Mouse (Mus musculus) midbrain, embryonic 16.5 days (tissue): ENCODE data around the gene Ism1. TPM values are rescaled to one million over a fixed set of nuclear protein-coding genes. Genes with fewer than 3 reads are reported as not detected.

ENCODE experiments used
- ATAC-seq: fragments of 200-750 bp; cut with Nextera tagmentation; 2 replicates; pipeline ENCODE4 v1.8.0; 2017; ENCODE audit warnings: moderate TSS enrichment
- H3K27ac ChIP-seq: fragments of 300-500 bp; sonication (generic); 2 replicates; pipeline ENCODE4 v1.5.1; 2014; ENCODE audit warnings: mild to moderate bottlenecking, low read length, mixed read lengths
- H3K27me3 ChIP-seq: fragments of 300-500 bp; sonication (generic); 2 replicates; pipeline ENCODE4 v1.6.1; 2014; ENCODE audit warnings: low read depth, low read length, mixed read lengths; ENCODE audit not compliant: control insufficient read depth, insufficient read depth
- H3K36me3 ChIP-seq: fragments of 300-500 bp; sonication (generic); 2 replicates; pipeline ENCODE4 v1.6.1; 2014; ENCODE audit warnings: mild to moderate bottlenecking, low read length, moderate library complexity, mixed read lengths; ENCODE audit not compliant: control insufficient read depth, insufficient read depth
- H3K4me1 ChIP-seq: fragments of 300-500 bp; sonication (generic); 2 replicates; pipeline ENCODE4 v1.6.1; 2014; ENCODE audit warnings: mild to moderate bottlenecking, low read length, mixed read lengths; ENCODE audit not compliant: control insufficient read depth, insufficient read depth
- H3K4me2 ChIP-seq: fragments of 300-500 bp; sonication (generic); 2 replicates; pipeline ENCODE4 v1.6.1; 2014; ENCODE audit warnings: mild to moderate bottlenecking, low read length, mixed read lengths
- H3K4me3 ChIP-seq: fragments of 300-500 bp; sonication (generic); 2 replicates; pipeline ENCODE4 v1.5.1; 2014; ENCODE audit warnings: low read depth, mild to moderate bottlenecking, low read length, moderate library complexity, mixed read lengths
- H3K9ac ChIP-seq: fragments of 300-500 bp; sonication (generic); 2 replicates; pipeline ENCODE4 v1.6.1; 2014; ENCODE audit warnings: low read depth, low read length, mixed read lengths
- H3K9me3 ChIP-seq: fragments of 300-500 bp; sonication (generic); replicated peaks from 2 replicates; pipeline ENCODE4 v1.6.1; 2014; ENCODE audit warnings: mild to moderate bottlenecking, low read length, mixed read lengths; ENCODE audit not compliant: control insufficient read depth, poor library complexity, severe bottlenecking
- WGBS: fragments of 180-500 bp; shearing (Covaris S2); extraction: QIAGEN DNeasy Blood & Tissue Kit; methylation state at CpG from one replicate; pipeline ENCODE4 v1.1.7; 2014; 5-methylcytosine and 5-hydroxymethylcytosine counted together
- polyA plus RNA-seq: library from polyadenylated mRNA; unstranded; fragments of >200 nt; fragmentation: Nextera tagmentation; extraction: Ambion mirVana; gene quantifications from 2 replicates; pipeline ENCODE4 v1.2.1, GENCODE M21; 2015

Gene Ism1
- polyA plus RNA-seq, 1 experiment from 2014 or later, result 0.49 TPM

- Histone ChIP-seq H3K4me2 (no peak overlapping the region), H3K36me3 (no peaks in the 10 kb centered on the region), H3K27ac (no peak overlapping the region), H3K4me1 (peaks cover 8% of the 10 kb centered on the region), H3K27me3 (0 out of 2 replicates have a peak, but pooled peaks cover 8% of the 10 kb centered on the region), H3K4me3 (no peak overlapping the region), H3K9me3 (no peaks in the 10 kb centered on the region), H3K9ac (no peak overlapping the region)
- no peak for ATAC-seq
- WGBS, result 61% methylated on average over 2 of the region's 2 CpGs
Measured at GRCm38 (mm10) chr2:139672371-139672770, 5.6 kb upstream of the Ism1 start.

- under 1% methylated on average over 52 of the region's 52 CpGs for WGBS
- peak overlapping the region; percentile 100 for H3K4me2 ChIP-seq
- peaks cover 11% of the 10 kb centered on the region for H3K4me1 ChIP-seq
- H3K4me3 ChIP-seq, result peak overlapping the region; percentile 98
- H3K27me3 ChIP-seq, result peaks cover 14% of the 10 kb centered on the region
- H3K36me3 ChIP-seq, result no peaks in the 10 kb centered on the region
- peak; percentile 64 for ATAC-seq
- H3K9me3 ChIP-seq, result no peaks in the 10 kb centered on the region
- H3K9ac ChIP-seq, result peak overlapping the region; percentile 93
- no peak overlapping the region for H3K27ac ChIP-seq
Measured at GRCm38 (mm10) chr2:139677065-139677762, 764 bp upstream of the Ism1 start.

GRCm38 (mm10) chr2:139678275-139679140 is 530 bp downstream of the Ism1 start:
- WGBS, result under 1% methylated on average over 58 of the region's 84 CpGs
- Histone ChIP-seq H3K4me1 (peaks cover 11% of the 10 kb centered on the region), H3K9me3 (no peaks in the 10 kb centered on the region), H3K36me3 (no peaks in the 10 kb centered on the region), H3K4me3 (peak overlapping the region; percentile 98), H3K9ac (peak overlapping the region; percentile 93), H3K27me3 (peaks cover 14% of the 10 kb centered on the region), H3K4me2 (peak overlapping the region; percentile 100), H3K27ac (peak overlapping the region; percentile 73)
- peak; percentile 92 for ATAC-seq

DNA sequence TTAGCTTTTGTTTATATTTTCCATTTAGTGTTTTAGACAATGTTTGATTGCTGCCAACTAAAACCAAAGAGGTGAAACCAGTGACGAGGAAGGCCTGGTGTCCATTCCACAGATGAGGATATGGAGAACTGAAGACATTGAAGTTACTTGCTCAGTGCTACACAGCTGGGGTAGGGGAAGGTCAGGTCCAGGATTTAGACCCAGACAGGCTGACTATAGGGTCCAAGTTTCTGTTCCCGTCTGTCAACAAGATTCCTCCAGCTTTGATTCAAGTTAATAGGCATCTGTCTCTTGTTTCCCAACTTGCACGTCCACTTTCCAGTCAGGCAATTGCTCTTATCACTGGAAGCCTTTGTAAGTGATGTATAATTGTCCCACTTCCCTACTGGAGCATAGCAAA is 4.6 kb downstream of the Ism1 start:
- no peak overlapping the region for H3K4me2 ChIP-seq
- H3K9me3 ChIP-seq, result no peaks in the 10 kb centered on the region
- ATAC-seq, result no peak
- 80% methylated on average over 3 of the region's 3 CpGs for WGBS
- H3K9ac ChIP-seq, result no peak overlapping the region
- peaks cover 5% of the 10 kb centered on the region for H3K27me3 ChIP-seq
- no peak overlapping the region for H3K4me3 ChIP-seq
- H3K36me3 ChIP-seq, result no peaks in the 10 kb centered on the region
- 0 out of 2 replicates have a peak, but pooled peaks cover 2% of the 10 kb centered on the region for H3K4me1 ChIP-seq
- no peak overlapping the region for H3K27ac ChIP-seq

DNA sequence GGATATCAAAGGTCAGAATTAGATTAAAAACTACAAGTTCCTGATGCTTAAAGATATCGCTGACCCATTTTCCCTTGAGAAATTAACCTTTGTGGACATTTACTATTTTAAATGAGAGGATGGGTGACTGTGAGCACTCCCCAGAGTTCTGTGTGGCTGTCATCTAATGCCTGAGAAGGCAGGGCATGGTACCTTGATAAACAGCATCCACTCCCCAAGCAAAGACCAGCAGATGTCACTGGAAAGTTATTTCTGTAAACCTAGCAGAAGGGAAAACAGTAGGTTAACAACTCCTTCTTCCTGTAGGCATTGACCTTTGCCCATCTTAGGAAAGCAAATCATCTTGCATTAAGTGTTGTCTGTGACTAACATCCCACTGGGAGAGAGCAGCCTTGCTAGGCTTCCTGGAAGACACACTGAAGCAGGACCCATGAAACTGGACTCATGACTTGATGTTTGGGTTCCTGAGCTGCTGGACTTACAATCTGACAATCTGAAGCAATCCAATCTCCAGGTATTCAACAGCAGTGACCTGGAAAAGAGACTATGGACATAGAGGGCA is 11.5 kb downstream of the Ism1 start:
- Histone ChIP-seq H3K9me3 (no peaks in the 10 kb centered on the region), H3K27me3 (no peaks in the 10 kb centered on the region), H3K36me3 (no peaks in the 10 kb centered on the region), H3K27ac (no peak overlapping the region), H3K4me1 (no peaks in the 10 kb centered on the region), H3K4me2 (no peak overlapping the region), H3K9ac (no peak overlapping the region), H3K4me3 (no peak overlapping the region)
- ATAC-seq, result no peak
- WGBS, result 100% methylated on average over 1 of the region's 1 CpGs

DNA sequence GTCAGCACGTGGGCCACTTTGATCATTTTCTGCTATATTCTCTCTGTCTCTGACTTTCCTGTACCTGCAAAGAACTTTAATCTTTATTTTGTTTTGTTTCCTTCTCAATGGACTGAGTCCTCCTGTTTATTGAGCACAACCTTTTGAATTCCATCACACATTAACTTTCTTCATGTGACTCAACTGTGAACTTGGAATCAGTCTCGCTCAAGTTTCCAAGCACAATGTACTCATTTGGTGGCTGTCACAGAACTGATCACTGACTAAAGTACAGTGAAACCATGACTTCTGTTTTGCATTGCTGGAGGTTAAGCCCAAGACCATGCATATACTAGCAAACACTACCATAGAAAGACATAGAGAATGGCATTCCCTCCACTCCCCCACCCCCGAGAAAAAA is 15.5 kb downstream of the Ism1 start:
- Histone ChIP-seq H3K4me3 (no peak overlapping the region), H3K27me3 (no peaks in the 10 kb centered on the region), H3K4me1 (no peaks in the 10 kb centered on the region), H3K4me2 (no peak overlapping the region), H3K27ac (no peak overlapping the region), H3K36me3 (no peaks in the 10 kb centered on the region), H3K9me3 (no peaks in the 10 kb centered on the region), H3K9ac (no peak overlapping the region)
- ATAC-seq, result no peak
- 91% methylated on average over 3 of the region's 3 CpGs for WGBS

DNA sequence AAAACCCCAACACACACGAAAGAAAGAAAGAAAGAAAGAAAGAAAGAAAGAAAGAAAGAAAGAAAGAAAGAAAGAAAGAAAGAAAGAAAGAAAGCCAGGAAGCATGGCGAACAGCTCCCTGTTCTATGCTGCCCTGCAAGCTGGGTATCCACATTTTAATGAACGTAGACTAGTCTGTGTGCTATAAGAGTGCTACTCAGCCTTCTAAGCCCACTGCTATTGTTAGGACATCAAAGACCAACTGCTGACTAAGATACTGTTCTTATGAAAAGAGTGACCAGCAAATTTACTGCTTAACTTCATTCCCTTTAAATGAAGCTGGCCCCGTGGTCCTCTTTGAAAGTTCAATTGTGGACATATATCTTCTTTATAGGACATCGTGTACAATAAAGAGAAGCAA is 16.7 kb downstream of the Ism1 start:
- Histone ChIP-seq H3K4me3 (no peak overlapping the region), H3K27ac (no peak overlapping the region), H3K4me1 (no peaks in the 10 kb centered on the region), H3K9me3 (no peaks in the 10 kb centered on the region), H3K27me3 (no peaks in the 10 kb centered on the region), H3K9ac (no peak overlapping the region), H3K4me2 (no peak overlapping the region), H3K36me3 (no peaks in the 10 kb centered on the region)
- no peak for ATAC-seq
- 47% methylated on average over 5 of the region's 5 CpGs for WGBS

DNA sequence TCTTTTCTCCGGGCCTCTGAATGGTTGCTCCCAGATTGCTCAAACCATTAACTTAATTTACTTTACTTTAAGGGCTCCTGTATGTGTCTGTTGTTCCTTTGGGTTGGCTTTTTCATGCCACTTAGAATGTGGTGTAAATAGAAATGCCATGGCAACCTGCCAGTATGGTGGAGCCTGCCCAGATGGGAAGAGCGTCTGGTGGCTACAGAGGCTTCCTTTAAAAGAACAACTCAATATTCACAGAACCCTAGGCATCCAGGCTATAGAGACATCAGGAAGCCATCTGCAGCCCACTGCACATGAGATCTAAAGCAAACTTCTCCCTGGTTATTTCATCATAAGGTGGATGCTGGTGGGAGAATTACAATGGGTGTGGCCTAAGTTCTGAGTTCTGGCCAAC is 18.6 kb downstream of the Ism1 start:
- Histone ChIP-seq H3K27me3 (no peaks in the 10 kb centered on the region), H3K9ac (no peak overlapping the region), H3K4me2 (no peak overlapping the region), H3K4me1 (no peaks in the 10 kb centered on the region), H3K4me3 (no peak overlapping the region), H3K36me3 (no peaks in the 10 kb centered on the region), H3K27ac (no peak overlapping the region), H3K9me3 (no peaks in the 10 kb centered on the region; the same call in 1 of the 2 replicates)
- 71% methylated on average over 2 of the region's 2 CpGs for WGBS
- no peak for ATAC-seq

- ATAC-seq, result no peak
- no peak overlapping the region for H3K27ac ChIP-seq
- H3K9me3 ChIP-seq, result no peaks in the 10 kb centered on the region; the same call in 1 of the 2 replicates
- no peak overlapping the region for H3K4me2 ChIP-seq
- no peaks in the 10 kb centered on the region for H3K4me1 ChIP-seq
- no peak overlapping the region for H3K9ac ChIP-seq
- 97% methylated on average over 1 of the region's 1 CpGs for WGBS
- H3K36me3 ChIP-seq, result no peaks in the 10 kb centered on the region
- no peaks in the 10 kb centered on the region for H3K27me3 ChIP-seq
- no peak overlapping the region for H3K4me3 ChIP-seq
Measured at GRCm38 (mm10) chr2:139700609-139701008, 22.6 kb downstream of the Ism1 start.
